Mouse (Mus musculus) heart, adult 11 months (tissue): ENCODE data around the gene Sval1.

Source experiments
- DNase-seq: peaks from one replicate; pipeline ENCODE4 v3.0.0; 2022

The Sval1 gene

DNA sequence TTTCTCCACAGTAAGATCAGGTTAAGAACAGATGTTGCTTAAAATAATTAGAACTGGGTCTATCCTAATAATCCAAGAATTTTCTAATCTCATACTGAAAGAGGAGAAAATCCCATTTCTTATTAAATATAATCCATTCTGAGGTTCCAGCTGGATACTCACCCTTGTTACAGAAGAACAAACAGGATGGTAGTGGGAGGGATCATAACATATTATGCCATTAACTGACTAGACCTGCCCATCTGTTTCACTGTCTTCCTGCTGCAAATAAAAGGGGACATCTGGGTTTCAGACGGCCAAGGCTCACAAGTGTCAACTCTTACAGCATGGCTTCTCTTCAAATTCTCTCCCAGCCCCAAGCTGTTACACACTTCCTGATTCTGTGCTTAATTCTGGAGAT lies at the start of gene Sval1:
TSS of gene Sval1 (plus strand) at position 301 of the 400 bp plus-strand sequence.
- DNase-seq, result no peak

- DNase-seq, result no peak
Observed at GRCm38 (mm10) chr6:41911625-41912024, 39.8 kb upstream of the Sval1 start.

GRCm38 (mm10) chr6:41914883-41915282 lies 36.5 kb upstream of the Sval1 start:
- DNase-seq, result no peak

DNA sequence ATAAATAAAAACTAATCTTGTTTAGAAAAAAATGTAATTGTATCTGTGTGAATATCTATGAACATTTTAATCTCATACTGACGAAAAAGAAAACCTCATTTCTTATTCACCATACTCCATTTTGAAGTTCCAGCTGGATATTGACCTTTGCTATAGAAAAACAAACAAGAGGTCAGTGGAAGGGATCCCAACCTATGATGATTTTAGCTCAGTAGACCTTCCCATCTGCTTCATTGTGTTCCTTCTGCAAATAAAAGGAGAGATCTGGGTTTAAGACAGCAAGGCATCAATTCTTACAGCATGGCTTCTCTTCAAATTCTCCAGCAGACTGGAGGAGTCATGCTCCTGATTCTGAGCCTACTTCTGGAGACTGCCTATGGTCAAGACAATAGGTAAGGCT lies 16.4 kb downstream of the Sval1 start, which contains the start of gene Sval3:
TSS of gene Sval3 (plus strand) at position 301 of the 400 bp plus-strand sequence.
- no peak for DNase-seq
